Mouse (Mus musculus) layer of hippocampus, adult 18-20 months (tissue): ENCODE data around the gene Trio. TPM values are rescaled to one million over a fixed set of nuclear protein-coding genes. Genes with fewer than 3 reads are reported as not detected.

ENCODE experiments used
- DNase-seq, 2 experiments: peaks; one replicate each; pipeline ENCODE4 v3.0.0; 2022; ENCODE audit warnings: low spot score in 2 of 2
- long read RNA-seq: library from polyadenylated mRNA; stranded (forward); transcript quantifications from one replicate; pipeline ENCODE4 v2.0.0, GENCODE M21; 2021
- total RNA-seq, 2 experiments: library from RNA; stranded (reverse); gene quantifications; 2 replicates each; pipeline ENCODE4 v1.2.3; 2021

Trio gene
- total RNA-seq: 100 to 1,000 TPM; 283 to 296 TPM
- long read RNA-seq, full-length matches to known transcripts: 1 of 85 reads
- long read RNA-seq, partial matches to known transcripts: 67 of 85 reads
- long read RNA-seq, other reads (novel, unspliced or antisense): 17 of 85 reads

DNA sequence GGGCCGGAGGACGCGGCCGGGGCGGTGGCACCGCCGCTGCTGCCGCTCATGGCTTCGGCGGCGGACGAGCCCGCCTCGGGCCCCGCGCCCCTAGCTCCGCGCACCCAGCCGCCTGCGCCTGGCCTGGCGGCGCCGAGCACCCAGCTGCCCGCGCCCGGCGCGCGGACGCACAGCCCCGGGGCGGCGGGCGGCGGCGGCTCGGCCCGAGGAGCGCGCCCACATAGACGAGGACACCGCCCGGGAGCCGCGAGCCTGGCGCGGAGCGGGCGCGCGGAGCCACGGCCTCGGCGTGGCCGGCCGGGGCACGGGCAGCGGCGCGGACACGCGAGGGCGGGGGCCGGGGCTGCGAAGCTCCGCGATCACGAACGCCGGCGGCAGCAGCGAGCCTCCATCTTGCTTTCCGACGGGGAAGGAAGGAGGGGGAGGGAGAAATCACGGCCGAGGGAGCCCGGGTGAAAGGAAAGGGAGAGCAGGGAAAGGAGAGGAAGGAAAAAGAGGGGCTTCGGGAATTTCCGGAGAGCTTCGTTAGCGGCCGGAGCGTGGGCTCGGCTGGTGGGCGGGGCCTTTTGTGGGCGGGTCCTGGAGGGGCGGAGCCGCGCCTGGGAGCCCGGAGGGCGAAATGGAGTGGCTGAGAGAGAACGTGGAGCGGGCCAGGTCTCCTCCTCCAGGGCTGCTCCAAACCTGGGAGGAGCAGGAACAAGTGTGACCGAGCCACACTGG lies at the start of gene Trio:
Gene Trio, minus strand, starts transcription at position 402 of the 720 bp plus-strand sequence.
- DNase-seq: peak; percentile 96 to 97

DNA sequence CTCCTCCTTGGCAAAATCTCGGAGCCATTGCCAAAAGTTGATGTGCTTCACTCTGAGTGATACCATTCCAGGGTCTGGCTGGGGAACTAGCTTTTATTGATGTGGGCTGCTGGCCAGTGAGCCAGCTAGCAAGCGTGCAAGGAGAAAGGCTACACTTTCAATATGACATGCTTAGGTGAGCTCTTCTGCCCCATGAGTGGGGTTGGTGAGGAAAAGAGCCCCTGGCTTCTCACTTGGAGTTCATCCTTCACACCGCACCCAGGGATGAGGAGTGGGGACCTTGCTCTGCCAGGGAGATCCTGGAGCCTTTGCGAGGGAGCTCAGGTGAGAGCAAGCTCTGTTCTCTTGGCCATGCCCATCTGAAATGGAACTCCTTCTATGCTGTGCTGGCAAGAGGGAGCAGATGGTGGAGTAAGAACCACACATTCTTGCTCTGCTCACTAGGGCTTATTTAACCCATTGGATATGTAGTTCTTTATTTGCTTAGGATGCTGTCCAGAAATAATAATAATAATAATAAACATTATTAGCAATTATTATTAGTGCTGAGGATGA lies 48.8 kb upstream of the Trio start:
- no peak for DNase-seq

DNA sequence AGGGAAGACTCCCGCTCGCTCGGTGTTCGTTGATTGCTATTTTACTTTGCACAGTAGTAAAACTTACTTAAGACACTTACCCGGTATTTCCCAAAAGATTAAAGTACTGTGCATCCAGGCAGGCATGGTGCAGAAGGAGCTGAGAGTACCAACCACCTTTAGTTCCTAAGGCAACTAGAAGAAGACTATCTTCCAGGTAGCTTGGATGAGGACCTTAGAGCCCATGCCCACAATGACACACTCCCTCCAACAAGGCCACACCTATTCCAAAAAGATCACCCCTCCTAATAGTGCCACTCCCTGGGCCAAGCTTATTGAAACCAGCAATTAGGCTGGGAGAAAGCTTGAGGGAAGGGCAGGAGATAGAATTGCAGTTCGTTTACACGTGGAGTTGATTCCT lies 46.0 kb upstream of the Trio start:
- DNase-seq: no peak

DNA sequence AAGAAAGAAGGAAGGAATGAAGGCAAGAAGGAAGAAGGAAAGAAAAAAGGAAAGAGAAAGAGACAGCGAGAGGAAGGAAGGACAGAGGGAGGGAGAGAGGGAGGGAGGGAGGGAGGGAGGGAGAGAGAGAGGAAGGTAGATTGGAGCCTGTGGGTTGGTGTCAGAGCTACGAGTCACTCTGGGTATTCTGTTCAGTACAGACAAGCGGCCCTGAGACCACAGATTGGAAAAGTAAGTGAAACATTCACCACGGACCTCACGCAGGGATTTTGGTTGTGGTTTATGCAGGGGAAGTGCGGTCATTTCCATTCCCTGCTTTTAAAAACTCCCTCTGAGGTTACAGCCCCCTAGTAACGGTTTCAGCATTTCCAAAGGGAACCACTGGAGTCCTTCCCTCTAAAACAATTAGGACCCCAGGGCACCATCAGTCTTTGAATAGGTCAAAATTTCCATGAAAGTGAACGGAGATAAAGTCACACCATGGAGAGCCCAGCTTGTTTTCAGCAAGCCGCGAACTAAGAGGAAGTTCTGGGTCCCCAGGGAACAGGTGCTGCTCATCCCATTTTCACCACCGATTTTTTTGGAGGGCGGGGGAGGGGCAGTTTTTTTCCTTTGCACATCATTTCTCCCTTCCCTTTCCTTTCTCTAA lies 45.2 kb upstream of the Trio start:
- no peak for DNase-seq

DNA sequence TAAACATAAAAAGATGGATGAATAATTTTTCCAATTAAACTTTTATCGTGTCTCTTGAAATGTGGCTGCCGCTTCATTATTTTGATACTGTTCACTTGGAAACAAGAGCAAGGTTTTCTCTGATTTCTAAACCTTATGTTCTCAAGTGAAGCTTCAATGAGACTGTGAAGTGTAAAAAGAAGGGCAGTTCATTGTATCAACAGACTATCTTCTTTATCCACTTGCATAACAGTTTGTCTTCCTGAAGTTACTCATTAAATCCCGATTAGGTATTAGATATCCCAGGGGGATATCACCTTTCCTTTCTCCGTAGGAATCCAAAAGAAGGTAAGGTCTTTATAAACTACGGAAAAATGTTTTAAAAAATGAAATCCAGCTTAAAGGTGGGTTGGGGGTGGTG lies 44.6 kb upstream of the Trio start:
- no peak for DNase-seq

- no peak for DNase-seq
Measured at GRCm38 (mm10) chr15:28067373-28067772, 41.7 kb upstream of the Trio start.

DNA sequence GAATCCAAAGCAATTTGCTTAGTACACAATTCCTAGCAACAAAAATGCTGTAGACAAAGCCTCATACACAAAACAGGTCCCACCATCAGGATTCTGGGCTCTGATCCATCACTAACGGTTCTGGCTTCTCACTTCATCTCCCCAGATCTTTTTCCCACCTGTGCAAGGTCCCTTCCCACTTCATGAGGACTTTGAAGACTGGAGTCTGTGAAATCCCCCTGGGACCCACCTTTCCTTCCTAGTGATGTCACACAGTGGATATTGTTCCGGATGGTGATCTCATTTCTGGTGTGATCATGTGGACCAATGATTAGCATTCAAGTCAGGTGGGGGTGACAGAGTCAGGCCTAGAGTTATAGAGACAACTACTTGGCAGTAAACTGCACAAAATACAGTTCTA lies 40.8 kb upstream of the Trio start:
- no peak for DNase-seq

DNA sequence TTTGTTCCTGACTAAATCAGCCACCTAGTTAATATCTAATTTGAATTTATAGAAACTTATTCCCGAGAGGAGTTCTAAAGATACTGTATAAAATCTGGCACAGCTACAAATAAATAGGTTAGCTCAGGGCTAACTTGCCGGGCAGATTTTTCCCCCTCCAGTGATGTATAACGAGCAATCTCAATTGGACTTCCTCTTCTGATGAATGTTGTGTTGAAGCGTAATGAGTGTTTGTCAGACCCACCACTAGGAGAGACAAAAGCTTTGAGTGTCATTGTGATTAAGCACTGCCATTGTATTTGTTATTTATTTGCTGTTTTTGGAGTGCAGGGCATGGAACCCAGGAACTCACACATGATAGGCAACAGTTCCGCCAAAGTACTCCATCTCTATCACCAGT lies 39.9 kb upstream of the Trio start:
- DNase-seq: no peak

- DNase-seq: no peak
Measured at GRCm38 (mm10) chr15:28064733-28065088, 39.1 kb upstream of the Trio start.

DNA sequence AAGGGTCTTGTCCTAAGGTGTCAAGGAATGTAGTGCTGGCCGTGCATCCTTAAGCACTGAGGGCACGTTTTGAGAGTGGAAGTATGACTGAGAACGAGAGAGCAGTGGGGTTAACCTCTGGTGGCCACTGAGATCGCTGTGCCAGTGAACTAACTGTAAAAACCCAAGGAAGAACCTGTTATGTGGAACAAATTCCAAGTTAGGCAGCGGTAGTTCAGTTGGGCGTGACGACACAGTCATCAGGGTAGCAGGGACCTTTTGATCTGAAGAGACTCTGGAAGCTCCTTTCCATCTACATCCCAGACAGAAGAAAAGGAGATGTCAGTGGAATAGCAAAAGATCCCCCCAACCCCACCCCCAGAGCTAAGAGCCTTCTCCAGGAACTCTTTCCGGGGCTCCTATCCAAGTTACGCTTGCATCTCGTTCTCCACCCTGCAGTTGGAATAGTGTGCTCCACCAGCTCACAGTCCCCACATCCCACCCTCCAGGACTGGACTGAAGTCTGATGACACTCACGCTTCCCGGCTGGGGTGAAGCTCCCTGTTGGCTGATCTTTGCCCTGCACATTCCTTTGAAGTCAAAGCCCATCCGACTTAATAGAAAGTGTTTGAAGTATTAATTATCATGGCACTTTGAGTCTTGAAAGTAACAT lies 38.6 kb upstream of the Trio start:
- DNase-seq: no peak

- no peak for DNase-seq
Measured at GRCm38 (mm10) chr15:28063466-28063865, 37.8 kb upstream of the Trio start.

- DNase-seq: no peak
Measured at GRCm38 (mm10) chr15:28062016-28062415, 36.4 kb upstream of the Trio start.

- no peak for DNase-seq
Measured at GRCm38 (mm10) chr15:28060977-28061376, 35.3 kb upstream of the Trio start.

DNA sequence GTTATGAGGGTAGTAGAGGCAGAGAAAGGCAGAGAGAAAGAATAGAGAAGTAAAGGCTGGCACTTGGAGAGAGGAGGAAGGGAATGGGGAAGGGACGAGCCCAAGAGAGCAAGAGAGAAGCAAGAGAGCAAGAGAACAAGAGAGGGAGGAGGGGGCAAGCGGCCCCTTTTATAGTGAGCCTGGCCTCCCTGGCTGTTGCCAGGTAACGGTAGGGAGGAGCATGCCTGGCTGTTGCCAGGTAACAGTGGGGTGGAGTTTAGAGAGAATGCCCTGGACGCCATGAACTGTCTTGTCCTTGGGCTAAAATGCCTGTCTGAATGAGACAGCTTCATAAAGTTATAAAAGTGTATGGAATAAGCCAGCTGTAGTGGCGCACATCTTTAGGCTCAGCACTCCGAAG lies 34.8 kb upstream of the Trio start:
- DNase-seq: no peak

GRCm38 (mm10) chr15:28057545-28057944 lies 31.9 kb upstream of the Trio start:
- no peak for DNase-seq

- no peak for DNase-seq
Measured at GRCm38 (mm10) chr15:28054731-28055130, 29.1 kb upstream of the Trio start.

DNA sequence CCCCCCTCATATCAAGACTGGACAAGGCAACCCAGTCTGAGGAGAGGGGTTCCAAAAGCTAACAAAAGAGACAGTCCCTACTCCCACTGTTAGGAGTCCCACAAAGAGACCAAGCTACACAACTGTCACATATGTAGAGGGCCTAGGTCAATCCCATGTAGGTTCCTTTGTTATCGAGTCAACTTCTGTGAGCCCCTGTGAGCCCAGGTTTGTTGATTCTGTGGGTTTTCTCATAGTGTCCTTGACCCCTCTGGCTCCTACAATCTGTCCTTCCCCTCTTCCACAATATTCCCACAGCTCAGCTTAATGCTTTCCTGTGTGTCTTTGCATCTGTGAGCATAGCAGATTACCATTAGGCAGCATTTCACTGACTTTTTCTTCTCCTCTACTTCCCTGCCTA lies 28.5 kb upstream of the Trio start:
- no peak for DNase-seq

DNA sequence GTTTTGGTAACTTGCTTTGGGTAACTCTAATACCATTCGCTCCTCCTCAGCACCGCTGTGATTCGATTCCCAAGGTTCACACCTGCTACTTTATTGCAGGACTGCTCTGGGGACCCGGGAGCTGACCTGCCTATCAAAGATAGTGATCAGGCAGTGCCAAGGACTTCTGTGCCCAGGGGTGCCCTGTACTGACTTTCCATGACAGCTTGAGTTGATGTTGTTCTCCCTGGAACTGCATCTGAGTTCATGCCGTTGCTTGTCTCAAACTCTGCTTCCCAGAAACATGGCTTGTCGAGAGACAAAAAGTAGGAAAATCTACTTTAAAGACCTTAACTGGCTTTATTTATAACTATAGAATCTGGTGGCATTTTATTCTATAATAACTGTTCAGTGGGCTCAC lies 27.6 kb upstream of the Trio start:
- no peak for DNase-seq

DNA sequence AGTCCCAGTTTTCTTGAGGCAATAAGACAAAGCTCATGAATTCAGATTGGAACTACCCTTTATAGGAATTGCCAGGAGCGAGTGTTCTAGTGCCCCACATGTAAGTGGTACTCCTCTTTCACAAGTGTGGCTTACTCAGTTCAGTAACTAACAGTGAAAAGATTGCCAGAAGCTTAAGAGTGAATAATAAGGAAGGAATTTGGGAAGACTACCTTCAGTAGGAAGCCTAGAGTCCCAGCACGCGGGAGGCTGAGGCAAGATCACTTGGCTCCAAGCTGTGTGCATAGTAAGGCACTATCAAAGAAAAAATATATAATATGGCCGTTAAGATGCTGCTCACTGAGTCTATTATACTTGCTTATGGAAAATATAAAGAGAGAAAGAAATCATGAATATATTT lies 26.2 kb upstream of the Trio start:
- DNase-seq: no peak

DNA sequence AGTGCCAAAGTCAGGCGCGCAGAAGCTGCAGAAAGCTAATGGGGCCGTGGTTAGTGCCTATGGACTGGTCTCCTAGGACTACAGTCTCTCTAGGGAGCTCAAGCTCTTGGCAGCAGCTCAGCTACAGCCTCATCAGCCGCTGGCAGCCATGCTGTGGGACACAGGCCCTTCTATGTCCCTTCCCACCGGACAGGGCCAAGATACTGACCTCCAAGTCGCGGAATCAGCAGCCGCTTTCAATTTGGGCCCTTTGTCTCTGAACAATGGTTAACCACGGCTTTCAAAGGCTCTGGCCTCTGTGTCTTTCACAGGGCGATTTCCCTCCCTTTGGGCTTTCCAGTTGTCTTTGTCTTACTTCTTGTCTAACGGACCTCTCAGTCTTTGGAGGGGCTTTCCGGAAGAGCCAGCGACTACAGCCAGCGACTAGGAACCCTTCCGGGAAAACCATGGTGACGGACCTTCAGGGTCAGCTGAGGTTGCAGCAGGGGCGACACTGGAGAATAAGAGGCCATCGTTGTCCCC lies 25.5 kb upstream of the Trio start:
- DNase-seq: peak; percentile 19 to 32

DNA sequence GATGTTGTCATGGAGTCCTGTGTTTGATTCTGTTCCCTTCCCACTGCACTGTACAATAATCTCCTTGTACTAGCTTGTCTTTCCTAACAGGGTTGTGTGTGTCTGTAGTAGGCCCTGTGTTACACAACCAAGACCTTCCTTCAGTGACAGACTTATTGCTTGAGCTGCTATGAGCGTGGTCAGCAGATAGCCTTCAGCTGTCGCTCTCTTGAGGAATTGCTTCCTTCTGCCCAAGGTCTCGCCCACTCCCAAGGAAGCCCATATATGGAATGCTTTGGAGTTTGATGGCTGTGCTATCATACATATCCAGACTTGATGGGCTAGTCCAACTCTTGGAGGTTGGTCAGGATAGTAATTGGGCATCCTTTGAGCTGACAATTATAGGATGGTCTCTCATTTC lies 22.1 kb upstream of the Trio start:
- DNase-seq: no peak
